Mouse (Mus musculus): Measurements from ENCODE around the gene Orai1. TPM values are rescaled to one million over a fixed set of nuclear protein-coding genes. Genes with fewer than 3 reads are reported as not detected.

The Orai1 gene
- polyA plus RNA-seq, 1 experiment: 133 TPM

DNA sequence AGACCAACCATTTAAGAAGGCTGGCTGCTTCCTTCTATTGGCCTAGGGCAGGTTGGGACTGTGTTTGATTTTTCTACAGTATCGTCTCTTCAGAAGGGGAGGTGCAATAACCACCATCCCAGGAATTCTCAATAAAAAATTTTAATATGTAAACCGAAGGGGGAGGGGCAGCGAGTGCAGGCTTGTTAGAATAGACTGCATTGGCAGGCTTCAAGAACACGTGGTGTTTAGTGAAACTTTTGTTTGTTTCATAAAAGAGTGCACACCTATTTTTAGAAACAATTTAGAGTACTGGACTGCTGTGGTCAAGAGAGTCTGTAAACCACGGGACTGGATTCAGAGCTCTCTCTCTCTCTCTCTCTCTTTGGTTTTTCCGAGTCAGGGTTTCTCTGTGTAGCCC lies 8.2 kb downstream of the Orai1 start:
- TF ChIP-seq POLR2A (IDR thresholded peaks at IDR 0.05; ENCODE audit: low read depth, low read length) (no peak), CTCF (IDR thresholded peaks at IDR 0.05; ENCODE audit: extremely low read depth, insufficient read length, insufficient replicate concordance, low read depth, low read length) (no peak)
- Histone ChIP-seq H3K36me3 (ENCODE audit: control insufficient read depth, insufficient read depth, low read length) (0 out of 2 replicates have a peak, but pooled peaks cover 1% of the 10 kb centered on the region), H3K27me3 (ENCODE audit: control insufficient read depth, insufficient read depth, low read length) (no peaks in the 10 kb centered on the region), H3K27ac (ENCODE audit: insufficient read depth, low read depth, low read length) (no peak overlapping the region; the same call in 1 of the 2 replicates), H3K4me1 (ENCODE audit: control insufficient read depth, insufficient read depth, insufficient read length, low read length) (peaks cover 24% of the 10 kb centered on the region), H3K4me3 (ENCODE audit: low read depth, low read length) (no peak overlapping the region)
- 61% methylated on average over 6 of the region's 6 CpGs for WGBS

DNA sequence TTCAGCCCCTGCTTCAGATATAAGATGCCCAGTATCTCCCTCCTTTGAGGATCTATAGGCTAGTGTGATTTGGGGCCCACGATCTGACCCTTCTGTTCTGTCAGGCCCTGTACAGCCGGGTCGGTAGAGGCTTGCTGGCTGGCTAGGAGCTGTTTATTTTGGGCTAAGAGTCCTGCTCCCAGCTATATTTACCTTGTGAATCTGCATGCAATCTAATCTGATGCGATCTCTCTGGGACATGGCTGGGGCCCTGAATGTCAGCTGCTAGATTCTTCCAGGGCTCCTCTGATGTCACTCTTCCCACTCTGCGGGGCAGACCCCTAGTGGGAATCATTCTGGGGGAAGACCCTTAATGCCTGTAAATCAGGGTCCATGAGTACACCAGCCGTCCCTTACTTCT lies 9.4 kb downstream of the Orai1 start:
- 87% methylated on average over 6 of the region's 6 CpGs for WGBS
- H3K36me3 ChIP-seq (ENCODE audit: control insufficient read depth, insufficient read depth, low read length): peaks cover 4% of the 10 kb centered on the region
- no peak for TF ChIP-seq POLR2A (IDR thresholded peaks at IDR 0.05; ENCODE audit: low read depth, low read length)
- no peak for TF ChIP-seq CTCF (IDR thresholded peaks at IDR 0.05; ENCODE audit: extremely low read depth, insufficient read length, insufficient replicate concordance, low read depth, low read length)
- H3K4me1 ChIP-seq (ENCODE audit: control insufficient read depth, insufficient read depth, insufficient read length, low read length): peaks cover 22% of the 10 kb centered on the region
- H3K4me3 ChIP-seq (ENCODE audit: low read depth, low read length): no peak overlapping the region
- H3K27ac ChIP-seq (ENCODE audit: insufficient read depth, low read depth, low read length): no peak overlapping the region
- H3K27me3 ChIP-seq (ENCODE audit: control insufficient read depth, insufficient read depth, low read length): no peaks in the 10 kb centered on the region

DNA sequence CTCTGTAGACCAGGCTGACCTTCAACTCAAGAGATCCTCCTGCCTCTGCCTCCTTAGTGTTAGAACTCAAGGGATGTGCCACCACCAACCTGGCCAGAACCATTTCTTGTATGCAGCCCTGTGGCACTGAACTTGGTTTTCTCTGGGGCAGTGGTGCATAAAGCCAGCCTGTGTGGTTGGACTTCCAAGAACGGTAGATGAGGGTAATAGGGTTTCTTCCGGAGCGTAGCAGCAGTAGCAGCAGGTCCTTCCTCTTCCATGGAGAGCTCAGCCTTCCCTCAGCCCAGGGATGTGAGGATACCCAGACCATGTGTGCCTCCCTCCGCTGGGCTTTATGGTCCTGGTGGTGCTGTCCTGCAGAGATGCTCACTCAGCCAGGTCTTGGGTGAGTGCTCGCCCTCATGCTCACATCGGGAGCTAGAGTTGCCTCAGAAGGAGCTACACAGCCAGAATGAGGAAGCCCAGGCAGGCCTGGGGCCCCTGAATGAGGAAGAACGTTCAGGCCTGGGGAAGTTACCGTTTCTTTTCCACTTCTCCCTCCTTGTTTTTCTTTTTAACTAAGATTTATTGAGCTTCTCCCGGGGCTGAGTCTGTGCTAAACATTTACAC lies 10.2 kb downstream of the Orai1 start:
- H3K27ac ChIP-seq (ENCODE audit: insufficient read depth, low read depth, low read length): peak overlapping the region; percentile 47
- H3K4me3 ChIP-seq (ENCODE audit: low read depth, low read length): no peak overlapping the region
- TF ChIP-seq CTCF (IDR thresholded peaks at IDR 0.05; ENCODE audit: extremely low read depth, insufficient read length, insufficient replicate concordance, low read depth, low read length): no peak
- TF ChIP-seq POLR2A (IDR thresholded peaks at IDR 0.05; ENCODE audit: low read depth, low read length): no peak
- H3K36me3 ChIP-seq (ENCODE audit: control insufficient read depth, insufficient read depth, low read length): peaks cover 8% of the 10 kb centered on the region
- peaks cover 22% of the 10 kb centered on the region for H3K4me1 ChIP-seq (ENCODE audit: control insufficient read depth, insufficient read depth, insufficient read length, low read length)
- H3K27me3 ChIP-seq (ENCODE audit: control insufficient read depth, insufficient read depth, low read length): no peaks in the 10 kb centered on the region
- WGBS: 69% methylated on average over 9 of the region's 9 CpGs

DNA sequence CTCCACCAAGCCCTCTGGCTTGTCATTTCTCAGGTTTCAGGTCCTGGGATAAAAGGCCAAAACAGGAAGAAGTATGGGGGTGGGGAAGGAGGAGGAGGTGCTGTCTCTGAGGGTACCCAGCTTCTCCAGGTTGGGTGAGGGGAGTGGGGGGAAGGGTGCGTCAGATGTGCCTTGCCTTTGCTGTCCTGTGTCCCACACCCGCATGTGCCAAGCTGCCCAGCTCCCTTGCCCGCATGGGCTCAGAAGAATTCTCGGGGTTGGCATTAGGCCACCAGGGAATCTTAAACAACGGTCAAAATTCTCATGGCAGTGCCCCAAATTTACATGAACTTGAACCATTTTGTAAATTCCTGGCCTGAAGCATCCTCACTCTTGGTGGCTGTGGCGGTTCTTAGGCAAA lies 11.5 kb downstream of the Orai1 start:
- H3K27me3 ChIP-seq (ENCODE audit: control insufficient read depth, insufficient read depth, low read length): no peaks in the 10 kb centered on the region
- H3K36me3 ChIP-seq (ENCODE audit: control insufficient read depth, insufficient read depth, low read length): peaks cover 15% of the 10 kb centered on the region
- WGBS: 67% methylated on average over 6 of the region's 6 CpGs
- peak overlapping the region; percentile 83 for H3K27ac ChIP-seq (ENCODE audit: insufficient read depth, low read depth, low read length)
- H3K4me1 ChIP-seq (ENCODE audit: control insufficient read depth, insufficient read depth, insufficient read length, low read length): peaks cover 22% of the 10 kb centered on the region
- no peak overlapping the region for H3K4me3 ChIP-seq (ENCODE audit: low read depth, low read length)
- TF ChIP-seq CTCF (IDR thresholded peaks at IDR 0.05; ENCODE audit: extremely low read depth, insufficient read length, insufficient replicate concordance, low read depth, low read length) (no peak), POLR2A (IDR thresholded peaks at IDR 0.05; ENCODE audit: low read depth, low read length) (no peak)

DNA sequence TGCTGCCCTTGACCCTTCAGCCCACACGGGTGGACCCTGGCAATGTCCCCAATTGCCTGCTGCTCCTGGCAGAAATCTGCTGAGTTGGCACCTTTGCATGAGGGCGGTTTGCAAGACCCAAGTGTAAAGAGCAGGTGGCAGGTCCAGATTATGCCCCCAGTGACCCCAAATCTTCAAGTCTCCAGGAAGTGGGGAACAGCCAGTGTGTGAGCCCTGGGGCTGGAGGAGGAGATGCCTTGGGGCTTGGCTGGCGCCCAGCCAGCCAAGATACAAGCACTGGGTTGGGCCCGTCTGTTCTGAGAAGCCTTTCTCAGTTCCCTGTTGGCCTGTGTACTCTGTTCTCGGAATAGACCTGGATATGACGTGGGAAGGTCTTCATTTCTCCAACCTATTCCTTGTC lies 12.6 kb downstream of the Orai1 start:
- Histone ChIP-seq H3K4me3 (ENCODE audit: low read depth, low read length) (no peak overlapping the region), H3K36me3 (ENCODE audit: control insufficient read depth, insufficient read depth, low read length) (peaks cover 15% of the 10 kb centered on the region), H3K27ac (ENCODE audit: insufficient read depth, low read depth, low read length) (peak overlapping the region; percentile 90), H3K4me1 (ENCODE audit: control insufficient read depth, insufficient read depth, insufficient read length, low read length) (peaks cover 20% of the 10 kb centered on the region), H3K27me3 (ENCODE audit: control insufficient read depth, insufficient read depth, low read length) (no peaks in the 10 kb centered on the region)
- WGBS: 9% methylated on average over 6 of the region's 6 CpGs
- TF ChIP-seq CTCF (IDR thresholded peaks at IDR 0.05; ENCODE audit: extremely low read depth, insufficient read length, insufficient replicate concordance, low read depth, low read length): no peak
- TF ChIP-seq POLR2A (IDR thresholded peaks at IDR 0.05; ENCODE audit: low read depth, low read length): 0 out of 2 replicates have a peak, but pooled peaks have one; percentile 20

DNA sequence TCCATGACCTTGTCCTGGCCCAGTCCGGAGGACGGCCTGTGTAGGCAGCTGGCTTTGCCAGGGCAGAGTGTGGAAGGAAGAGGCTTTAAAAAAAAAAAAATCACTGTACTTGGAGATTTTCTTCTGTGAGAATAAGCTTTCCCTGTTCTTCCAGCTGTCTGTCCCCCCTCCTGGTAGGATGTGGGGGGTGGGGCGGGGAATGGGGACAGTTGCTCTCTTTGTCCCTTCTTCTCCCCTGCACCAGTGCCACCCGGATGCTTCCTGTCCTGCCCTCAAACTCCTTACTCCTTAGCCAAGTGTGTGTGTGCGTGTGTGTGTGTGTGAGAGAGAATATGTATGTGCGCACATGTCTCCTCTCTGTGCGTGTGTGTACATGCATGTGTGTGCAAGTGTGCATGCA lies 14.9 kb downstream of the Orai1 start:
- no peaks in the 10 kb centered on the region for H3K27me3 ChIP-seq (ENCODE audit: control insufficient read depth, insufficient read depth, low read length)
- H3K36me3 ChIP-seq (ENCODE audit: control insufficient read depth, insufficient read depth, low read length): peaks cover 15% of the 10 kb centered on the region
- no peak for TF ChIP-seq CTCF (IDR thresholded peaks at IDR 0.05; ENCODE audit: extremely low read depth, insufficient read length, insufficient replicate concordance, low read depth, low read length)
- no peak for TF ChIP-seq POLR2A (IDR thresholded peaks at IDR 0.05; ENCODE audit: low read depth, low read length)
- H3K27ac ChIP-seq (ENCODE audit: insufficient read depth, low read depth, low read length): no peak overlapping the region
- WGBS: 93% methylated on average over 7 of the region's 7 CpGs
- peaks cover 27% of the 10 kb centered on the region for H3K4me1 ChIP-seq (ENCODE audit: control insufficient read depth, insufficient read depth, insufficient read length, low read length)
- H3K4me3 ChIP-seq (ENCODE audit: low read depth, low read length): no peak overlapping the region

DNA sequence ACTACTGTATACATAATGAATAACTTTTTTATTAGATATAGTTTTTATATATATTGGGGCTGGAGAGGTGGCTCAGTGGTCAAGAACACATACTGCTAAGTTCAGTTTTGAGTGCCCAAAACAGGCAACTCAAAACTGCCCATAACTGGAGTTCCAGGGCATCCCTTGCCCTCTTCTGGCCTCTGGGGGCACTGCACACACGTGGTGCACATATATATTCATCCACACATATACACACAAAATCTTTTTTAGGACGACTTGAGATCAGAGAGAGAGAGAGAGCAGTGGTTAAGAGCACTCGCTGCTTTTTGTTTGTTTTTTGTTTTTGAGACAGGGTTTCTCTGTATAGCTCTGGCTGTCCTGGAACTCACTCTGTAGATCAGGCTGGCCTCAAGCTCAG lies 16.4 kb downstream of the Orai1 start:
- Histone ChIP-seq H3K4me3 (ENCODE audit: low read depth, low read length) (no peak overlapping the region), H3K36me3 (ENCODE audit: control insufficient read depth, insufficient read depth, low read length) (peaks cover 15% of the 10 kb centered on the region), H3K27me3 (ENCODE audit: control insufficient read depth, insufficient read depth, low read length) (no peaks in the 10 kb centered on the region), H3K4me1 (ENCODE audit: control insufficient read depth, insufficient read depth, insufficient read length, low read length) (peaks cover 29% of the 10 kb centered on the region), H3K27ac (ENCODE audit: insufficient read depth, low read depth, low read length) (no peak overlapping the region)
- 95% methylated on average over 3 of the region's 3 CpGs for WGBS
- TF ChIP-seq CTCF (IDR thresholded peaks at IDR 0.05; ENCODE audit: extremely low read depth, insufficient read length, insufficient replicate concordance, low read depth, low read length) (no peak), POLR2A (IDR thresholded peaks at IDR 0.05; ENCODE audit: low read depth, low read length) (no peak)

Measured in small intestine, adult 2 months (tissue).